Mouse (Mus musculus): ENCODE data around the gene Csrnp2. TPM values are rescaled to one million over a fixed set of nuclear protein-coding genes. Genes with fewer than 3 reads are reported as not detected.

Gene Csrnp2
- polyA plus RNA-seq, 1 experiment, result 0.01 TPM

DNA sequence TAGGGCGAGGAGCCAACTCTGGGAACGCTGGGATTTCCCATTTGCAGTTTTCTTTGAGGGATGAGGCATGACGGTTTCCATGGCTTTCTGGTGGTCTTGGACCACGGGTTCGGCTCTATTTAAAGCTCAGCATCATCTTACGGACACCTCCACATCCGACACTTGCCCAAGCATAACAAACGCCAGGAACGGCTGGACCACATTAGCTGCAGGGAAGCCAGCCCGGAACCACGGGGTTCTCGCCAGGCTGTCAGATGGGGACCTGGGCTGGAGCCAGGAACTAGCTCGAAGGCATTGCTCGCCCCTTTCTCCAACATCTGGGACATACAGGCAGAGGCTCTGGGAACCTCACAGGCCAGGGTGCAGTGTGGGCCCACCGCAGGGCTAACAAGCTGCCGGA lies 44.0 kb downstream of the Csrnp2 start:
- Histone ChIP-seq H3K27me3 (ENCODE audit: control insufficient read depth) (no peaks in the 10 kb centered on the region; the same call in 1 of the 2 replicates), H3K9me3 (ENCODE audit: control insufficient read depth, low read length) (no peaks in the 10 kb centered on the region), H3K36me3 (ENCODE audit: control insufficient read depth) (no peaks in the 10 kb centered on the region), H3K4me1 (ENCODE audit: control insufficient read depth) (peaks cover 5% of the 10 kb centered on the region), H3K4me3 (replicated peaks) (no peak overlapping the region)
- TF ChIP-seq TAL1 (IDR thresholded peaks at IDR 0.05; ENCODE audit: low read length), result no peak
- no peak for TF ChIP-seq GATA1 (IDR thresholded peaks at IDR 0.05; ENCODE audit: low read length)

DNA sequence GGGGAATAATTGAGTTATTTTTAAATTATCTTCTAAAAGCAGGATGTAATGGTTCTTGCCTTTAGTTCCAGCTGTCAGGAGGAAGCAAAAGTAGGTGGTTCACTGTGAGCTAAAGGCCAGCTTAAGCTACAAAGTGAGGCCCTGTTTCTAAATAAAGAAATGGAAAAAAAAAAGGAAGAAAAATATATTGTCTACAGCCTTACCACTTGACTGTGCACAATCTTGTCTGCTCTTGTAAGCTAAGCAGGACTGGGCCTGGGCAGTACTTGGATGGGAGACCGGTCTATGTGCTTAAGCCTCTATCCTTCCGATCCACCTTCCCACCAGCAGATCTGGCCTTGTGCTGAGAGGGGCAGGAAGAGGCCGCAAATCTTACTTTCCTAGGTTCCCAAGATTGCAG lies 45.8 kb downstream of the Csrnp2 start:
- Histone ChIP-seq H3K9me3 (ENCODE audit: control insufficient read depth, low read length) (no peaks in the 10 kb centered on the region), H3K4me3 (replicated peaks) (no peak overlapping the region), H3K36me3 (ENCODE audit: control insufficient read depth) (no peaks in the 10 kb centered on the region), H3K4me1 (ENCODE audit: control insufficient read depth) (peaks cover 5% of the 10 kb centered on the region), H3K27me3 (ENCODE audit: control insufficient read depth) (no peaks in the 10 kb centered on the region; the same call in 1 of the 2 replicates)
- TF ChIP-seq GATA1 (IDR thresholded peaks at IDR 0.05; ENCODE audit: low read length) (no peak), TAL1 (IDR thresholded peaks at IDR 0.05; ENCODE audit: low read length) (no peak)

DNA sequence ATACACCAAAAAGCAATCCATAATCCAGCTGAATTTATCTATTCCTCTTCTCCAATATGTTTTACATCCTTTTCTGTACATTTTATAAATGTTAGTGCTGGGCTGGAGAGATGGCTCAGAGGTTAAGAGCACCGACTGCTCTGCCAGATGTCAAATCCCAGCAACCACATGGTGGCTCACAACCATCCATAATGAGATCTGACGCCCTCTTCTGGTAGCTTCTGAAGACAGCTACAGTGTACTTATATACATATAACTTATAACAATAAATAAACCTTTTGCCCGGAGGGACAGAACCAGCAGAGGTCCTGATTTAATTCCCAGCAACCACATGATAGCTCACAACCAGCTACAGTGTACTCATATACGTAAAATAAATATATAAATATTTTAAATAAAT lies 46.7 kb downstream of the Csrnp2 start:
- Histone ChIP-seq H3K27me3 (ENCODE audit: control insufficient read depth) (no peaks in the 10 kb centered on the region; the same call in 1 of the 2 replicates), H3K9me3 (ENCODE audit: control insufficient read depth, low read length) (no peaks in the 10 kb centered on the region), H3K36me3 (ENCODE audit: control insufficient read depth) (no peaks in the 10 kb centered on the region), H3K4me1 (ENCODE audit: control insufficient read depth) (peaks cover 13% of the 10 kb centered on the region), H3K4me3 (replicated peaks) (no peak overlapping the region)
- TF ChIP-seq TAL1 (IDR thresholded peaks at IDR 0.05; ENCODE audit: low read length), result no peak
- TF ChIP-seq GATA1 (IDR thresholded peaks at IDR 0.05; ENCODE audit: low read length), result no peak

DNA sequence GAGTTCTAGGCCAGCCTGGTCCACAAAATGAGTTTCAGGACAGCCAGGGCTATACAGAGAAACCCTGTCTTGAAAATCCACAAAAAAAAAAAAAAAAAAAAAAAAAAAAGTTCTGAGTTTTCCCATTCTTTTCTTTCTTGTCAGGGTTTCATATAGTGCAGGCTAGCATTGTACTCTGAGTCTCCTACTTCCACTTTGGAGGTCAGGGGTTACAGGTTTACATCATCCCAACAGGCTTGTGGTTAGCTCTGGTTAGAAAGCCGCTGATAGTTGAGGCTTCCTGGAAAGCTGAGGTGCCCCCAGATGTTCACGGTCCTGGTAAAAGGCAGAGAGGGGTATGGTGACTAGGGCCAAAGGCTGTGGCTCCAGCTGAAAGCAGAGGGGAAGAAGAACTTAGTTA lies 48.4 kb downstream of the Csrnp2 start:
- Histone ChIP-seq H3K9me3 (ENCODE audit: control insufficient read depth, low read length) (no peaks in the 10 kb centered on the region), H3K4me1 (ENCODE audit: control insufficient read depth) (peaks cover 18% of the 10 kb centered on the region), H3K4me3 (replicated peaks) (no peak overlapping the region), H3K36me3 (ENCODE audit: control insufficient read depth) (no peaks in the 10 kb centered on the region), H3K27me3 (ENCODE audit: control insufficient read depth) (no peaks in the 10 kb centered on the region; the same call in 1 of the 2 replicates)
- TF ChIP-seq TAL1 (IDR thresholded peaks at IDR 0.05; ENCODE audit: low read length), result no peak
- TF ChIP-seq GATA1 (IDR thresholded peaks at IDR 0.05; ENCODE audit: low read length), result no peak

DNA sequence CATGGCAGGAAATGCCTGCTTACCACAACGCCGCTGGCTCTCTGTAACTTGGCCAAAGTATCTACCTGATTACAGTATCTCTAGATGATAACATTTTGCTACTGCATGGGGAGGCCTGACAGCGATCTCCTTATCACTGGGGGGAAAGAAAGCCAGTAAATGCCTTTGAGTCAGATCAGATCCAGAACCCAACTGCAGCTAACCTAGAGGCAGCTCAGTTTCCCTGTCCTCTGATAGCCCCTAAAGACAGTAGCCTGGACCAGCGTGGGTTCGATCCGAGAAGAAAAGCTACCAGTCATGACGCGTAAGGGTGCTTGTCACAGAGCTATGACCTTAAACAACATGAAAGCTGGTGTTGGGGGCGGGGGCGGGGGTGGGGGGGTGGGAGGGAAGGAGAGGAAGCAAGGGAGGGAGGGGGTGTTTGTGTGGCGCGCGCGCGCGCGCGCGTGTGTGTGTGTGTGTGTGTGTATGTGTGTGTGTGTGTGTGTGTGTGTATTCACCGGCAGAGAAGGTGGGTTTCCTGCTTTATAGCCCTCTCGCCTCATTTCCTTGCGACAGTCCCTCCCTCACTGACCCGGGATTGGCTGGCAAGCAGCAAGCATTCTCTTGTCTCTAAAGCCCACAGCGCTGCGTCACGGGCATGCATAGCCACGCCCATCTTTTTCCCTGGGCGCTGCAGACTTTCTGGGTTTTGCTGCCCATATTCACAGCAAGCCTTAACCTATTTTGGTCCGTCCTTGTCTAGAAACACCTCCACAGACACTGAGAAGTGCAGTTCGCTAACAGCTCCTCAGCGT lies 52.0 kb downstream of the Csrnp2 start:
- no peaks in the 10 kb centered on the region for H3K27me3 ChIP-seq (ENCODE audit: control insufficient read depth)
- H3K9me3 ChIP-seq (ENCODE audit: control insufficient read depth, low read length), result no peaks in the 10 kb centered on the region
- TF ChIP-seq TAL1 (IDR thresholded peaks at IDR 0.05; ENCODE audit: low read length), result no peak
- TF ChIP-seq GATA1 (IDR thresholded peaks at IDR 0.05; ENCODE audit: low read length), result no peak; the same call in 1 of the 2 replicates
- peak overlapping the region; percentile 65 for H3K4me3 ChIP-seq (replicated peaks)
- H3K4me1 ChIP-seq (ENCODE audit: control insufficient read depth), result peaks cover 22% of the 10 kb centered on the region
- H3K36me3 ChIP-seq (ENCODE audit: control insufficient read depth), result no peaks in the 10 kb centered on the region

DNA sequence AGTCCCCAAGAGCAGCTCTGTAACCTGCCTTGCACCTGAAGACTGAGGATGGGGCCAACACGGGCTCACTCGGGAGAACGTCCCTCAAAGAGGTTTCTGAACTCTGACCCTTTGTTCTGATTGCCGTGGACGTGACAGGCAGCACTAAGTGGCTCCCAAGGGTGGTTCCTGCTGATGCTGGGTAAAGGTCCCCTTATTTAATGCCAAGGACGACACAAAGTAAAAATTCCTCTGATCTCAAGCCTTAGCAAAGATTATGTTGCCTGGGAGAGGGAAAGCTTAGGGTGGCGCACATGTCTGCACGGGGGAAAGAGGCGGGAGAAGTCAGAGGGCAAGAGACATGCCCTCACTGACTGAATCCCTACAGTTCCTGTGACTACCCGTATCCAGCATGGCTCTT lies 58.8 kb downstream of the Csrnp2 start:
- peaks cover 35% of the 10 kb centered on the region for H3K4me1 ChIP-seq (ENCODE audit: control insufficient read depth)
- TF ChIP-seq GATA1 (IDR thresholded peaks at IDR 0.05; ENCODE audit: low read length), result no peak
- TF ChIP-seq TAL1 (IDR thresholded peaks at IDR 0.05; ENCODE audit: low read length), result no peak
- no peaks in the 10 kb centered on the region for H3K27me3 ChIP-seq (ENCODE audit: control insufficient read depth)

DNA sequence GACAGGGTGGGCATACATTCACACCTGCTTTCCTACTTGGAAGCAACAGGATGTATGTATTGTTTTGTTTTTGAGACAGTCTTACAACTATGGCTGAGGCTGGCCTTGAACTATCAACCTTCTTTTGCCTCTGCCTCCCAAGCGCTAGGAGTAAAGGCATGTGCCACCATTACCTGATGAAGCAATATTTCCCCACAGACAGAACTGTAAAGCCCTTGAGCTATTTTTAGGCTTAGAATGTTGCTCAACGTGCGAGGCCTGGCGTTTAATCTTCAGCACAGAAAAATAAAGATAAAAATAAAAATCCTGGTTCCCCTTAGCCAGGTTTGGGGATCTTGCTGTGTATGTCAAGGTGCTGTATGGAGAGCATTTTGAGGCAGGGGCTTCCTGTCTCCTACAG lies 59.2 kb downstream of the Csrnp2 start:
- Histone ChIP-seq H3K36me3 (ENCODE audit: control insufficient read depth) (no peaks in the 10 kb centered on the region), H3K4me3 (replicated peaks) (no peak overlapping the region), H3K27me3 (ENCODE audit: control insufficient read depth) (no peaks in the 10 kb centered on the region), H3K4me1 (ENCODE audit: control insufficient read depth) (peaks cover 35% of the 10 kb centered on the region), H3K9me3 (ENCODE audit: control insufficient read depth, low read length) (peaks cover 6% of the 10 kb centered on the region; the same call in 1 of the 2 replicates)
- TF ChIP-seq GATA1 (IDR thresholded peaks at IDR 0.05; ENCODE audit: low read length) (no peak), TAL1 (IDR thresholded peaks at IDR 0.05; ENCODE audit: low read length) (no peak)

More for the DNA sequence above, 58.8 kb downstream of the Csrnp2 start:
- no peak overlapping the region for H3K4me3 ChIP-seq (replicated peaks)
- H3K36me3 ChIP-seq (ENCODE audit: control insufficient read depth), result no peaks in the 10 kb centered on the region
- H3K9me3 ChIP-seq (ENCODE audit: control insufficient read depth, low read length), result peaks cover 6% of the 10 kb centered on the region; the same call in 1 of the 2 replicates

DNA sequence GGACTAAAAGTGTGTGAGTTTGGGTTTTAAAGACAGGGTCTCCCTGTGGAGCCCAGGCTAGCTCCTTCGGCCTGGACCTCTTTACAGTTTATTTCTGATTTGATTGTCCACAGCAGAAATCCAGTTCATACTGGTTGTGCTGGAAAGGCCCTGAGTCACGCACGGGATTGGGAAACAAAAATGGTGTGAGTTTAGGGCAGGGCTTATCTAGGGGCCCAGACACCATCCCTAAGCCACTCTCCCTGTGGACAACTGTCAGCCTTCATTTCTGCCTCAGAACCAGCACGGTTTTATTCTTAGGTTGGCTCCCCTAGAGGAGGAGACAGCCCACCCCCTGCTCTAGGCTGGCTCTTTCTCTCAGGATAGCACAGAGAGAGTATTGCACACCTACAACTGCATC lies 62.1 kb downstream of the Csrnp2 start:
- TF ChIP-seq TAL1 (IDR thresholded peaks at IDR 0.05; ENCODE audit: low read length) (peak; percentile 40; the same call in 1 of the 3 replicates), GATA1 (IDR thresholded peaks at IDR 0.05; ENCODE audit: low read length) (peak; percentile 40)
- Histone ChIP-seq H3K4me3 (replicated peaks) (no peak overlapping the region), H3K36me3 (ENCODE audit: control insufficient read depth) (no peaks in the 10 kb centered on the region), H3K27me3 (ENCODE audit: control insufficient read depth) (no peaks in the 10 kb centered on the region), H3K9me3 (ENCODE audit: control insufficient read depth, low read length) (peaks cover 6% of the 10 kb centered on the region; the same call in 1 of the 2 replicates), H3K4me1 (ENCODE audit: control insufficient read depth) (peaks cover 33% of the 10 kb centered on the region)

DNA sequence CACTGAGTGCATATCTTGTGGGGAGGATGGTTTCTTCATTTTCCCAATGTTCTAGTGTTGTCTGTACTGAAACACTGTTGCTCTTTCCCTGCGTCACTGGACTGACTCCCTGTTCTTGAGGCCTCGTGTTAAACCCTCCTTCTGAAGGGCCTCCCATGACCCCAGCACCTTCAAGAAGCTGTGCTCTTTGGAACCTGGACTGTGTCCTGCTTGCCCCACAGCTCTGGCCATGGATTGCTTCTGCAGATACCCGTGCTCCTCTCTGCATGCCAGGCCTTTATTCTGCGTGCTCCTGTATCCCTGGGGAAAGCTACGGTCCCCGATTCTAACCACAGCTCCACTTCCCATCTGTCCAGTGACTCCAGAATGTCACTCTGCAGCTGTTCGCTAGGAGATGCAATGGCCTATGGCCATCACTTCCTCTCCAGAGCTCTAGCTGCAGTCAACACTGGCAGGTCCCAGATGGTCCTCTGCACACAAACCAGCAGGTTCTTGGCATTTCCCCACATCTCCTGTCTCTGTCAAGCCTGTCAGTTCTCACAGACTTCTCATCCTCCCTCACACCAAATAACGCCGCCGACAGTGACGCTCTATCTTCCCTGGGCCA lies 65.2 kb downstream of the Csrnp2 start:
- Histone ChIP-seq H3K27me3 (ENCODE audit: control insufficient read depth) (peaks cover 26% of the 10 kb centered on the region), H3K4me1 (ENCODE audit: control insufficient read depth) (peaks cover 30% of the 10 kb centered on the region), H3K36me3 (ENCODE audit: control insufficient read depth) (no peaks in the 10 kb centered on the region), H3K9me3 (ENCODE audit: control insufficient read depth, low read length) (peaks cover 5% of the 10 kb centered on the region; the same call in 1 of the 2 replicates), H3K4me3 (replicated peaks) (no peak overlapping the region)
- TF ChIP-seq TAL1 (IDR thresholded peaks at IDR 0.05; ENCODE audit: low read length) (no peak), GATA1 (IDR thresholded peaks at IDR 0.05; ENCODE audit: low read length) (no peak)

Other genes with a start within 250 kb of the Csrnp2 start
- not detected in 2 replicates for gene Tmprss12, start 214.7 kb downstream of the Csrnp2 start, polyA plus RNA-seq (2012)
- gene Mettl7a1, start 191.3 kb downstream of the Csrnp2 start, polyA plus RNA-seq (2012), result 9.7 and 12.9 TPM in 2 replicates
- gene Mettl7a3, start 160.6 kb downstream of the Csrnp2 start, polyA plus RNA-seq (2012), result not detected in 2 replicates
- not detected in 2 replicates for gene Methig1, start 142.3 kb downstream of the Csrnp2 start, polyA plus RNA-seq (2012)
- not detected in 2 replicates for gene Mettl7a2, start 142.3 kb downstream of the Csrnp2 start, polyA plus RNA-seq (2012)
- not detected in 2 replicates for gene Higd1c, start 130.9 kb downstream of the Csrnp2 start, polyA plus RNA-seq (2012)
- gene Gm5475, start 73.3 kb downstream of the Csrnp2 start, polyA plus RNA-seq (2012), result not detected in 2 replicates
- 1.8 and 2.7 TPM in 2 replicates for gene Slc11a2, start 70.4 kb downstream of the Csrnp2 start, polyA plus RNA-seq (2012)
- 0.62 and 1.0 TPM in 2 replicates for gene Letmd1, start 26.5 kb downstream of the Csrnp2 start, polyA plus RNA-seq (2012)
- 0.16 and 0.65 TPM in 2 replicates for gene Tfcp2, start 56.5 kb upstream of the Csrnp2 start, polyA plus RNA-seq (2012)
- 0.04 and 0.05 TPM in 2 replicates for gene Pou6f1, start 104.5 kb upstream of the Csrnp2 start, polyA plus RNA-seq (2012)
- 6.5 and 6.8 TPM in 2 replicates for gene Dazap2, start 119.9 kb upstream of the Csrnp2 start, polyA plus RNA-seq (2012)
- gene Smagp, start 141.5 kb upstream of the Csrnp2 start, polyA plus RNA-seq (2012), result 0.27 and 0.44 TPM in 2 replicates
- 1.6 and 2.2 TPM in 2 replicates for gene Bin2, start 174.1 kb upstream of the Csrnp2 start, polyA plus RNA-seq (2012)
- gene Cela1, start 192.4 kb upstream of the Csrnp2 start, polyA plus RNA-seq (2012), result 0.08 and 0.41 TPM in 2 replicates
- 0.04 and 0.06 TPM in 2 replicates for gene Galnt6, start 233.9 kb upstream of the Csrnp2 start, polyA plus RNA-seq (2012)

Measured in erythroblast, embryonic 14.5 days (primary cell).